Mouse (Mus musculus): ENCODE measurements around the gene Tnfsf14. TPM values are rescaled to one million over a fixed set of nuclear protein-coding genes. Genes with fewer than 3 reads are reported as not detected.

The Tnfsf14 gene
- polyA plus RNA-seq (2015; fragmentation: Nextera tagmentation; extraction: Ambion mirVana): 1.7 and 1.9 TPM in 2 replicates

GRCm38 (mm10) chr17:57194041-57194507 lies at the start of gene Tnfsf14:
Gene Tnfsf14, minus strand, starts transcription at chr17:57194177.
- H3K4me3 ChIP-seq (ENCODE audit: low read depth, low read length): peak within 1 kb of the TSS; percentile 24
- H3K27ac ChIP-seq (ENCODE audit: low read depth): peak within 1 kb of the TSS; percentile 41; the same call in 1 of the 2 replicates

GRCm38 (mm10) chr17:57237181-57237580 lies 43.2 kb upstream of the Tnfsf14 start:
- H3K9ac ChIP-seq (replicated peaks): no peak overlapping the region
- WGBS (ENCODE audit: insufficient replicate concordance): 96% methylated on average over 9 of the region's 9 CpGs
- H3K36me3 ChIP-seq (replicated peaks; ENCODE audit: insufficient read depth, low read length): peaks cover 36% of the 10 kb centered on the region
- H3K27ac ChIP-seq (ENCODE audit: low read depth): no peak overlapping the region
- DNase-seq (no peak), ATAC-seq (no peak)
- TF ChIP-seq CTCF (IDR thresholded peaks at IDR 0.05; ENCODE audit: low read depth): no peak
- no peak overlapping the region for H3K4me2 ChIP-seq (ENCODE audit: low read depth, low read length)
- 0 out of 2 replicates have a peak, but pooled peaks cover 2% of the 10 kb centered on the region for H3K4me1 ChIP-seq (ENCODE audit: insufficient read depth)
- H3K4me3 ChIP-seq (ENCODE audit: low read depth, low read length): no peak overlapping the region
- no peaks in the 10 kb centered on the region for H3K27me3 ChIP-seq (ENCODE audit: insufficient read depth, low read length)
- no peaks in the 10 kb centered on the region for H3K9me3 ChIP-seq (ENCODE audit: low read length)

More at GRCm38 (mm10) chr17:57194041-57194507, at the start of gene Tnfsf14:
- WGBS (ENCODE audit: insufficient replicate concordance): 25% methylated on average over 11 of the region's 11 CpGs
- ATAC-seq: peak; percentile 33; the same call in 1 of the 2 replicates
- TF ChIP-seq CTCF (IDR thresholded peaks at IDR 0.05; ENCODE audit: low read depth): no peak
- DNase-seq: peak; percentile 68
- Histone ChIP-seq H3K4me2 (ENCODE audit: low read depth, low read length) (peak within 1 kb of the TSS; percentile 39), H3K27me3 (ENCODE audit: insufficient read depth, low read length) (no peaks in the 10 kb centered on the region), H3K9me3 (ENCODE audit: low read length) (no peaks in the 10 kb centered on the region), H3K4me1 (ENCODE audit: insufficient read depth) (peaks cover 14% of the 10 kb centered on the region), H3K36me3 (replicated peaks; ENCODE audit: insufficient read depth, low read length) (no peaks in the 10 kb centered on the region), H3K9ac (replicated peaks) (no peak within 1 kb of the TSS; the same call in 1 of the 2 replicates)

GRCm38 (mm10) chr17:57235803-57236202 lies 41.8 kb upstream of the Tnfsf14 start:
- ATAC-seq (no peak), DNase-seq (no peak)
- no peaks in the 10 kb centered on the region for H3K27me3 ChIP-seq (ENCODE audit: insufficient read depth, low read length)
- H3K9me3 ChIP-seq (ENCODE audit: low read length): no peaks in the 10 kb centered on the region
- TF ChIP-seq CTCF (IDR thresholded peaks at IDR 0.05; ENCODE audit: low read depth) (no peak), EP300 (IDR thresholded peaks at IDR 0.05; ENCODE audit: low read depth) (no peak)
- peak overlapping the region; percentile 70 for H3K4me2 ChIP-seq (ENCODE audit: low read depth, low read length)
- WGBS (ENCODE audit: insufficient replicate concordance): 65% methylated on average over 5 of the region's 5 CpGs
- H3K4me1 ChIP-seq (ENCODE audit: insufficient read depth): peaks cover 12% of the 10 kb centered on the region
- H3K36me3 ChIP-seq (replicated peaks; ENCODE audit: insufficient read depth, low read length): peaks cover 32% of the 10 kb centered on the region
- peak overlapping the region; percentile 23 for H3K9ac ChIP-seq (replicated peaks)
- no peak overlapping the region for H3K27ac ChIP-seq (ENCODE audit: low read depth)
- H3K4me3 ChIP-seq (ENCODE audit: low read depth, low read length): peak overlapping the region; percentile 35

- TF ChIP-seq EP300 (IDR thresholded peaks at IDR 0.05; ENCODE audit: low read depth): no peak
- TF ChIP-seq CTCF (IDR thresholded peaks at IDR 0.05; ENCODE audit: low read depth): peak; percentile 47
- H3K27me3 ChIP-seq (ENCODE audit: insufficient read depth, low read length): no peaks in the 10 kb centered on the region
- H3K9me3 ChIP-seq (ENCODE audit: low read length): no peaks in the 10 kb centered on the region
- H3K4me1 ChIP-seq (ENCODE audit: insufficient read depth): peaks cover 26% of the 10 kb centered on the region
- peak overlapping the region; percentile 70 for H3K4me2 ChIP-seq (ENCODE audit: low read depth, low read length)
- ATAC-seq: peak; percentile 37
- no peak for DNase-seq
- WGBS (ENCODE audit: insufficient replicate concordance): 70% methylated on average over 12 of the region's 12 CpGs
- peak overlapping the region; percentile 48 for H3K4me3 ChIP-seq (ENCODE audit: low read depth, low read length)
- H3K9ac ChIP-seq (replicated peaks): peak overlapping the region; percentile 66
- peak overlapping the region; percentile 95 for H3K27ac ChIP-seq (ENCODE audit: low read depth)
- H3K36me3 ChIP-seq (replicated peaks; ENCODE audit: insufficient read depth, low read length): peaks cover 32% of the 10 kb centered on the region
Measured at GRCm38 (mm10) chr17:57234254-57234928, 40.4 kb upstream of the Tnfsf14 start.

- ATAC-seq: peak; percentile 78
- Histone ChIP-seq H3K27ac (ENCODE audit: low read depth) (peak overlapping the region; percentile 95), H3K27me3 (ENCODE audit: insufficient read depth, low read length) (no peaks in the 10 kb centered on the region), H3K4me2 (ENCODE audit: low read depth, low read length) (peak overlapping the region; percentile 70), H3K9me3 (ENCODE audit: low read length) (no peaks in the 10 kb centered on the region), H3K36me3 (replicated peaks; ENCODE audit: insufficient read depth, low read length) (peaks cover 30% of the 10 kb centered on the region), H3K9ac (replicated peaks) (peak overlapping the region; percentile 66; the same call in 1 of the 2 replicates), H3K4me1 (ENCODE audit: insufficient read depth) (peaks cover 35% of the 10 kb centered on the region), H3K4me3 (ENCODE audit: low read depth, low read length) (peak overlapping the region; percentile 48)
- TF ChIP-seq CTCF (IDR thresholded peaks at IDR 0.05; ENCODE audit: low read depth) (no peak), EP300 (IDR thresholded peaks at IDR 0.05; ENCODE audit: low read depth) (peak; percentile 81)
- peak; percentile 80 for DNase-seq
- 37% methylated on average over 7 of the region's 7 CpGs for WGBS (ENCODE audit: insufficient replicate concordance)
Measured at GRCm38 (mm10) chr17:57233038-57233437, 39.1 kb upstream of the Tnfsf14 start.

- ATAC-seq: no peak
- WGBS (ENCODE audit: insufficient replicate concordance): 73% methylated on average over 1 of the region's 1 CpGs
- H3K27me3 ChIP-seq (ENCODE audit: insufficient read depth, low read length): no peaks in the 10 kb centered on the region
Measured at GRCm38 (mm10) chr17:57232200-57232599, 38.2 kb upstream of the Tnfsf14 start.

More at GRCm38 (mm10) chr17:57232200-57232599, 38.2 kb upstream of the Tnfsf14 start:
- Histone ChIP-seq H3K4me3 (ENCODE audit: low read depth, low read length) (no peak overlapping the region), H3K27ac (ENCODE audit: low read depth) (peak overlapping the region; percentile 95), H3K4me1 (ENCODE audit: insufficient read depth) (peaks cover 35% of the 10 kb centered on the region), H3K36me3 (replicated peaks; ENCODE audit: insufficient read depth, low read length) (peaks cover 21% of the 10 kb centered on the region), H3K9me3 (ENCODE audit: low read length) (no peaks in the 10 kb centered on the region), H3K9ac (replicated peaks) (no peak overlapping the region), H3K4me2 (ENCODE audit: low read depth, low read length) (peak overlapping the region; percentile 10; the same call in 1 of the 2 replicates)
- no peak for DNase-seq
- no peak for TF ChIP-seq EP300 (IDR thresholded peaks at IDR 0.05; ENCODE audit: low read depth)
- no peak for TF ChIP-seq CTCF (IDR thresholded peaks at IDR 0.05; ENCODE audit: low read depth)

Measured in liver, postnatal 0 days (tissue).